Mouse (Mus musculus): ENCODE data around the gene Chrnb1. TPM values are rescaled to one million over a fixed set of nuclear protein-coding genes. Genes with fewer than 3 reads are reported as not detected.

The Chrnb1 gene
- polyA plus RNA-seq, 1 experiment from 2014 or later: 1.2 TPM

DNA sequence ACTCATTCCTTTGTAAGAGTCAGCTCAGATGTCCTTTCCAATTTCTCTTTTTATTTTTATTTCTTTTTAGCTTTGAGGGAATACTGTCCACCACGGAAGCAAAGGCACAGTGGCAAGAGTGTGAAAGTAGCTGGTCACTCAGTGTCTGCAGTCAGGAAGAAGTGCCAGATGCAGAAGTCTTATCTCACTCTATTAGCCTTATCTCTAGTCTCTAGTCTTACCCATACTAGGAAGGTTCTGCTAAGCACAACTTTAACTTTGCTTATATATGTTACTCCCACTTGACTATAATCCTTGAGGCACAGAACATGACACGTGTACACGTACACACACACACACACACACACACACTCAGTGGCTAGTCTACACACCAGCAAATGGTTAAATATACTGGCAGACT, 44.1 kb downstream of the Chrnb1 start:
- peaks cover 7% of the 10 kb centered on the region for H3K36me3 ChIP-seq
- no peak overlapping the region for H3K9ac ChIP-seq (replicated peaks)
- WGBS: 81% methylated on average over 3 of the region's 3 CpGs
- H3K4me2 ChIP-seq (replicated peaks): no peak overlapping the region
- no peak for ATAC-seq (replicated peaks)
- H3K27ac ChIP-seq (replicated peaks): no peak overlapping the region
- H3K9me3 ChIP-seq: no peaks in the 10 kb centered on the region
- H3K4me3 ChIP-seq: no peak overlapping the region
- H3K4me1 ChIP-seq: peaks cover 47% of the 10 kb centered on the region
- no peaks in the 10 kb centered on the region for H3K27me3 ChIP-seq

Other genes starting within 250 kb of the Chrnb1 start
- gene Dnah2, start 246.8 kb downstream of the Chrnb1 start, polyA plus RNA-seq (2015; fragmentation: Nextera tagmentation; extraction: Ambion mirVana): 2.7 and 3.1 TPM in 2 replicates
- gene Efnb3, start 235.7 kb downstream of the Chrnb1 start, polyA plus RNA-seq (2015; fragmentation: Nextera tagmentation; extraction: Ambion mirVana): 107 and 114 TPM in 2 replicates
- gene Wrap53, start 215.7 kb downstream of the Chrnb1 start, polyA plus RNA-seq (2015; fragmentation: Nextera tagmentation; extraction: Ambion mirVana): 26.3 and 27.2 TPM in 2 replicates
- gene Trp53, start 215.6 kb downstream of the Chrnb1 start, polyA plus RNA-seq (2015; fragmentation: Nextera tagmentation; extraction: Ambion mirVana): 112 and 115 TPM in 2 replicates
- 22.2 and 25.9 TPM in 2 replicates for gene Atp1b2, start 190.0 kb downstream of the Chrnb1 start, polyA plus RNA-seq (2015; fragmentation: Nextera tagmentation; extraction: Ambion mirVana)
- gene Shbg, start 178.0 kb downstream of the Chrnb1 start, polyA plus RNA-seq (2015; fragmentation: Nextera tagmentation; extraction: Ambion mirVana): not detected in 2 replicates
- gene Sat2, start 173.9 kb downstream of the Chrnb1 start, polyA plus RNA-seq (2015; fragmentation: Nextera tagmentation; extraction: Ambion mirVana): 22.9 and 25.2 TPM in 2 replicates
- 41.0 and 46.1 TPM in 2 replicates for gene Fxr2, start 163.0 kb downstream of the Chrnb1 start, polyA plus RNA-seq (2015; fragmentation: Nextera tagmentation; extraction: Ambion mirVana)
- not detected in 2 replicates for gene Sox15, start 140.6 kb downstream of the Chrnb1 start, polyA plus RNA-seq (2015; fragmentation: Nextera tagmentation; extraction: Ambion mirVana)
- 89.1 and 91.0 TPM in 2 replicates for gene Mpdu1, start 133.3 kb downstream of the Chrnb1 start, polyA plus RNA-seq (2015; fragmentation: Nextera tagmentation; extraction: Ambion mirVana)
- 6.7 and 7.7 TPM in 2 replicates for gene Cd68, start 129.8 kb downstream of the Chrnb1 start, polyA plus RNA-seq (2015; fragmentation: Nextera tagmentation; extraction: Ambion mirVana)
- gene Eif4a1, start 123.5 kb downstream of the Chrnb1 start, polyA plus RNA-seq (2015; fragmentation: Nextera tagmentation; extraction: Ambion mirVana): 547 and 583 TPM in 2 replicates
- 89.2 and 102 TPM in 2 replicates for gene Senp3, start 113.9 kb downstream of the Chrnb1 start, polyA plus RNA-seq (2015; fragmentation: Nextera tagmentation; extraction: Ambion mirVana)
- 0.38 TPM in 1 of 2 replicates, not detected in the other for gene Tnfsf13, start 110.2 kb downstream of the Chrnb1 start, polyA plus RNA-seq (2015; fragmentation: Nextera tagmentation; extraction: Ambion mirVana)
- gene Tnfsf12, start 100.1 kb downstream of the Chrnb1 start, polyA plus RNA-seq (2015; fragmentation: Nextera tagmentation; extraction: Ambion mirVana): 1.6 TPM in 2 replicates
- gene Tnfsfm13, start 99.8 kb downstream of the Chrnb1 start, polyA plus RNA-seq (2015; fragmentation: Nextera tagmentation; extraction: Ambion mirVana): 1.0 and 1.1 TPM in 2 replicates
- 17.5 and 19.2 TPM in 2 replicates for gene Polr2a, start 37.3 kb downstream of the Chrnb1 start, polyA plus RNA-seq (2015; fragmentation: Nextera tagmentation; extraction: Ambion mirVana)
- gene Slc35g3, start 34.0 kb downstream of the Chrnb1 start, polyA plus RNA-seq (2015; fragmentation: Nextera tagmentation; extraction: Ambion mirVana): 0.28 and 0.56 TPM in 2 replicates
- gene Zbtb4, start 30.0 kb downstream of the Chrnb1 start, polyA plus RNA-seq (2015; fragmentation: Nextera tagmentation; extraction: Ambion mirVana): 2.8 and 3.2 TPM in 2 replicates
- 6.2 and 6.7 TPM in 2 replicates for gene Fgf11, start 5.9 kb upstream of the Chrnb1 start, polyA plus RNA-seq (2015; fragmentation: Nextera tagmentation; extraction: Ambion mirVana)
- gene Tmem102, start 9.7 kb upstream of the Chrnb1 start, polyA plus RNA-seq (2015; fragmentation: Nextera tagmentation; extraction: Ambion mirVana): 0.61 and 0.98 TPM in 2 replicates
- gene Gm39566, start 19.4 kb upstream of the Chrnb1 start, polyA plus RNA-seq (2015; fragmentation: Nextera tagmentation; extraction: Ambion mirVana): not detected in 2 replicates
- not detected in 2 replicates for gene Spem2, start 22.5 kb upstream of the Chrnb1 start, polyA plus RNA-seq (2015; fragmentation: Nextera tagmentation; extraction: Ambion mirVana)
- 0.33 and 0.36 TPM in 2 replicates for gene Spem1, start 26.2 kb upstream of the Chrnb1 start, polyA plus RNA-seq (2015; fragmentation: Nextera tagmentation; extraction: Ambion mirVana)
- 20.9 and 21.3 TPM in 2 replicates for gene Nlgn2, start 41.8 kb upstream of the Chrnb1 start, polyA plus RNA-seq (2015; fragmentation: Nextera tagmentation; extraction: Ambion mirVana)
- 333 and 335 TPM in 2 replicates for gene Tmem256, start 42.6 kb upstream of the Chrnb1 start, polyA plus RNA-seq (2015; fragmentation: Nextera tagmentation; extraction: Ambion mirVana)
- 51.0 and 51.2 TPM in 2 replicates for gene Plscr3, start 50.4 kb upstream of the Chrnb1 start, polyA plus RNA-seq (2015; fragmentation: Nextera tagmentation; extraction: Ambion mirVana)
- 0.27 and 0.36 TPM in 2 replicates for gene Tnk1, start 62.8 kb upstream of the Chrnb1 start, polyA plus RNA-seq (2015; fragmentation: Nextera tagmentation; extraction: Ambion mirVana)
- not detected in 2 replicates for gene Tmem95, start 82.1 kb upstream of the Chrnb1 start, polyA plus RNA-seq (2015; fragmentation: Nextera tagmentation; extraction: Ambion mirVana)
- gene Kctd11, start 85.5 kb upstream of the Chrnb1 start, polyA plus RNA-seq (2015; fragmentation: Nextera tagmentation; extraction: Ambion mirVana): 1.2 and 1.3 TPM in 2 replicates
- gene Acap1, start 99.6 kb upstream of the Chrnb1 start, polyA plus RNA-seq (2015; fragmentation: Nextera tagmentation; extraction: Ambion mirVana): 0.48 and 0.51 TPM in 2 replicates
- 19.9 and 20.7 TPM in 2 replicates for gene 2810408A11Rik, start 105.0 kb upstream of the Chrnb1 start, polyA plus RNA-seq (2015; fragmentation: Nextera tagmentation; extraction: Ambion mirVana)
- 18.5 and 23.0 TPM in 2 replicates for gene Neurl4, start 105.1 kb upstream of the Chrnb1 start, polyA plus RNA-seq (2015; fragmentation: Nextera tagmentation; extraction: Ambion mirVana)
- 79.6 and 92.2 TPM in 2 replicates for gene Gps2, start 117.9 kb upstream of the Chrnb1 start, polyA plus RNA-seq (2015; fragmentation: Nextera tagmentation; extraction: Ambion mirVana)
- 1,167 and 1,257 TPM in 2 replicates for gene Eif5a, start 126.0 kb upstream of the Chrnb1 start, polyA plus RNA-seq (2015; fragmentation: Nextera tagmentation; extraction: Ambion mirVana)
- gene Ybx2, start 139.9 kb upstream of the Chrnb1 start, polyA plus RNA-seq (2015; fragmentation: Nextera tagmentation; extraction: Ambion mirVana): 5.6 and 5.8 TPM in 2 replicates
- gene Slc2a4, start 152.2 kb upstream of the Chrnb1 start, polyA plus RNA-seq (2015; fragmentation: Nextera tagmentation; extraction: Ambion mirVana): 6.4 and 7.5 TPM in 2 replicates
- 0.28 and 0.56 TPM in 2 replicates for gene Cldn7, start 168.8 kb upstream of the Chrnb1 start, polyA plus RNA-seq (2015; fragmentation: Nextera tagmentation; extraction: Ambion mirVana)
- gene Ctdnep1, start 185.2 kb upstream of the Chrnb1 start, polyA plus RNA-seq (2015; fragmentation: Nextera tagmentation; extraction: Ambion mirVana): 18.4 and 20.8 TPM in 2 replicates
- gene Elp5, start 186.6 kb upstream of the Chrnb1 start, polyA plus RNA-seq (2015; fragmentation: Nextera tagmentation; extraction: Ambion mirVana): 170 and 171 TPM in 2 replicates
- 610 and 626 TPM in 2 replicates for gene Gabarap, start 195.2 kb upstream of the Chrnb1 start, polyA plus RNA-seq (2015; fragmentation: Nextera tagmentation; extraction: Ambion mirVana)
- gene Phf23, start 199.8 kb upstream of the Chrnb1 start, polyA plus RNA-seq (2015; fragmentation: Nextera tagmentation; extraction: Ambion mirVana): 71.5 and 75.6 TPM in 2 replicates
- gene Dvl2, start 204.7 kb upstream of the Chrnb1 start, polyA plus RNA-seq (2015; fragmentation: Nextera tagmentation; extraction: Ambion mirVana): 35.3 and 37.5 TPM in 2 replicates
- 57.0 and 60.7 TPM in 2 replicates for gene Acadvl, start 219.5 kb upstream of the Chrnb1 start, polyA plus RNA-seq (2015; fragmentation: Nextera tagmentation; extraction: Ambion mirVana)
- gene Dlg4, start 221.0 kb upstream of the Chrnb1 start, polyA plus RNA-seq (2015; fragmentation: Nextera tagmentation; extraction: Ambion mirVana): 27.8 and 29.8 TPM in 2 replicates

All from forebrain, embryonic 15.5 days (tissue).